Mouse (Mus musculus) C2C12 (cell line): Measurements from ENCODE around the gene Serpinh1.

Source experiments
- CEBPB ChIP-seq: IDR thresholded peaks from one replicate; pipeline ENCODE4 v1.6.1; 2011; ENCODE audit warnings: low read depth, mild to moderate bottlenecking, control low read depth, moderate library complexity
- CTCF ChIP-seq: IDR thresholded peaks from one replicate; pipeline ENCODE4 v1.5.1; 2011; ENCODE audit not compliant: control insufficient read depth, insufficient read depth, insufficient read length
- FOSL1 ChIP-seq: IDR thresholded peaks from one replicate; pipeline ENCODE4 v1.8.0; 2011; ENCODE audit warnings: mild to moderate bottlenecking, low read length; ENCODE audit not compliant: poor library complexity, insufficient read depth, severe bottlenecking
- MAX ChIP-seq: IDR thresholded peaks from one replicate; pipeline ENCODE4 v1.6.1; 2011; ENCODE audit warnings: mild to moderate bottlenecking, control low read depth
- MYOD1 ChIP-seq: IDR thresholded peaks from one replicate; pipeline ENCODE4 v1.6.1; 2011; ENCODE audit warnings: low read depth; ENCODE audit not compliant: control insufficient read depth, insufficient read length
- MYOG ChIP-seq: IDR thresholded peaks from one replicate; pipeline ENCODE4 v1.6.1; 2011; ENCODE audit not compliant: control insufficient read depth, insufficient read length; ENCODE audit errors: extremely low read depth
- USF1 ChIP-seq: IDR thresholded peaks from one replicate; pipeline ENCODE4 v1.6.1; 2011; ENCODE audit warnings: low read depth, mild to moderate bottlenecking, control low read depth, moderate library complexity

DNA sequence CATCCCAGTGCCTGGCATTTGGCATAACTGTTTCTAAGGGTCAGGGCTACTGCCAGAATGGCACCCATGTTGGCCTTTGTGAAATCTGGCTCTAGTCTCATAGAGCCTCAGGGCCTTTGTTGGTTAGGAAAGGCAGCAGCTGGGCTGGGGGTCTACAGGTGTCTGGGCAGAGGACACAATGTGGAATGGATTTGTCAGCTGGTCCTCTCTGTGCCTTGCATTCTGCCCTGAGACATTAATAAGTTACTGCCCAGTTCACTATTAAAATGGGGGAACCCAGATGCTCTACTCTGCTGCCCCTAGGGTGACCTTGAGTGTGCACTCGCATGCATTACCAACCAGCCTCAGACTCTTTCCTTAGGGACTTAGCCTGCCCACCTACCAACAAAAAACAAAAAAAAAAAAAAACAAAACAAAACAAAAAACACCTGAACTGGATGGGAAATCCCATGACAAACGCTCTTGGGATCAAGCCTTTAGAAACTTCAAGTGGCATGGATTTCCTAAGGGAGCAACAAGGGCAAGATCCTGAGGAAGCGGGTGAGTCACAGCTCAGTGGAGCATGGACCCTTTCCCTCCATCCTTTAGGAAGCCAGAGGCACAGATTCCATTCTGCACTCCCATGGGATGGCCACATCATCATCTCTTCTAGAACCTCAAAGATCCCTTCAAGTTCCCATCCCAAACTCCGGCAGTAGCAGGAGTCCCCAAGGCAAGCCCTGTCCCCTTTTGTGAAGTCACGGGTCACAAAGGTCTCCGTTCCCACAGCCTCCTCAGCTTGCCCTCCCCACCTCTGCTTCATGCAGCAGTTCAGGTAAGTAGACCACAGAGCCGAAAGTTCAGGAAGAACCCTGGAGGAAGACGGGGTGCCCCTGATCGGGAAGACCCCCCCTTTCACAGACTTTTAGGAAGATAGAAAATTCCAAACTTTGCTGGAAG is 3.0 kb downstream of the Serpinh1 start:
- no peak for TF ChIP-seq CTCF
- TF ChIP-seq FOSL1 = no peak
- TF ChIP-seq USF1 = no peak
- TF ChIP-seq MAX = no peak
- TF ChIP-seq MYOD1 = no peak
- TF ChIP-seq MYOG = no peak
- no peak for TF ChIP-seq CEBPB
